Mouse (Mus musculus): Measurements from ENCODE around the gene Dph6.

DNA sequence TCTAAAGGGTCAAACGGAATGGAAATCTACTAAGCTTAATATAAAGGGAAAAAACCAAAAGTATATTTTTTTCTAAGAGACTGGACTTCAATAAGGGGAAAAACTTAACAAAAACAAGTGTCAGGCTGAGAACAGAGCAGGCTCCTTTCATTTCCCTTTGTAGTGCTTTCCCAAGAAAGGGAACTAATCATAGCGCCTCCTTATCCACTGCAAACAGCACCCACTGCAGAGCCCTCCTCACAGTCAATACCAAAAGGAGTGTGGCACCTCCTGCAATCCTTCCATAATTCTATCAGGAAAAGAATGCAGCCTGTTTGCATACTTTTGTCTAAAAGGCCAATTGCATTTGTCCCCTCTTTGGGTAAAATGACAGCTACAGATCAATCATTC lies 32.2 kb downstream of the Dph6 start:
- TF ChIP-seq POLR2A (IDR thresholded peaks at IDR 0.05; ENCODE audit: extremely low read depth, insufficient read depth, low read length) (no peak), CTCF (IDR thresholded peaks at IDR 0.05; ENCODE audit: extremely low read depth, insufficient read depth, low read length) (no peak)

All from cortical plate, adult 2 months (tissue).